Mouse (Mus musculus) granulocyte monocyte progenitor cell, adult 5-6 weeks (primary cell): ENCODE results near the gene Gadd45a. TPM values are rescaled to one million over a fixed set of nuclear protein-coding genes. Genes with fewer than 3 reads are reported as not detected.
"Not testable (repeated sequence)": the region's sequence is repeated elsewhere in the genome, so short reads cannot be mapped to it uniquely, and the experiment has no call there.

Experiments
- ATAC-seq: replicated peaks from 2 replicates; pipeline ENCODE4 v1.8.0; 2016; ENCODE audit warnings: mild to moderate bottlenecking, moderate TSS enrichment, inconsistent platforms; ENCODE audit not compliant: poor library complexity, severe bottlenecking
- total RNA-seq, 2 experiments: library from RNA; stranded (forward) in 1 of 2; stranded (reverse) in 1 of 2; fragments of 200-712, 200-1000 nt in 1 of 2; fragments of >200 nt in 1 of 2; fragmentation: Nextera tagmentation in 1 of 2; gene quantifications; 2 replicates each; pipeline ENCODE4 v1.2.3; 2014 to 2017

Gene Gadd45a
- total RNA-seq, 2 experiments from 2014 or later = 6.2 to 66.5 TPM

- peak; percentile 44 for ATAC-seq
Measured at GRCm38 (mm10) chr6:67048880-67049694, 11.8 kb upstream of the Gadd45a start.

- ATAC-seq = no peak
Measured at GRCm38 (mm10) chr6:67048052-67048691, 10.9 kb upstream of the Gadd45a start.

- ATAC-seq = peak; percentile 25; the same call in 1 of the 2 replicates
Measured at GRCm38 (mm10) chr6:67046937-67047336, 9.7 kb upstream of the Gadd45a start.

GRCm38 (mm10) chr6:67045424-67045823 is 8.2 kb upstream of the Gadd45a start:
- no peak for ATAC-seq

- no peak for ATAC-seq
Measured at GRCm38 (mm10) chr6:67040904-67041410, 3.7 kb upstream of the Gadd45a start.

DNA sequence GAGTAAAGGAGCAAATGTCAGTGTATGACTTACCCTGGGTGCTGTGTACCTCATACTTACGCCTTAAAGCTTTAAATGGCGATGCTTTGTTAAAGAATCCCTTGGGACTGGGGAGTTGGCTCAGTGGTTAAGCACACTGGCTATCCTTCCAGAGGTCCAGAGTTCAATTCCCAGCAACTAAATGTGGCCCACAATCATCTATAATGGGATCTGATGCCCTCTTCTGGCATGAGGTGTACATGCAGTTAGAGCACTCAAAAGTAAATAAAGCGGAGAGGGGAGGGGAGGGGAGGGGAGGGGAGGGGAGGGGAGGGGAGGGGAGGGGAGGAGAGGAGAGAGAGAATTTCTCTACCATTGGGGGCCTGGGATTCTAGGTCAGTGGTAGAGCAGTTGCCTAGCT is 1.7 kb upstream of the Gadd45a start:
- no peak for ATAC-seq

GRCm38 (mm10) chr6:67036356-67036811 is 873 bp downstream of the Gadd45a start:
- ATAC-seq = peak; percentile 54

DNA sequence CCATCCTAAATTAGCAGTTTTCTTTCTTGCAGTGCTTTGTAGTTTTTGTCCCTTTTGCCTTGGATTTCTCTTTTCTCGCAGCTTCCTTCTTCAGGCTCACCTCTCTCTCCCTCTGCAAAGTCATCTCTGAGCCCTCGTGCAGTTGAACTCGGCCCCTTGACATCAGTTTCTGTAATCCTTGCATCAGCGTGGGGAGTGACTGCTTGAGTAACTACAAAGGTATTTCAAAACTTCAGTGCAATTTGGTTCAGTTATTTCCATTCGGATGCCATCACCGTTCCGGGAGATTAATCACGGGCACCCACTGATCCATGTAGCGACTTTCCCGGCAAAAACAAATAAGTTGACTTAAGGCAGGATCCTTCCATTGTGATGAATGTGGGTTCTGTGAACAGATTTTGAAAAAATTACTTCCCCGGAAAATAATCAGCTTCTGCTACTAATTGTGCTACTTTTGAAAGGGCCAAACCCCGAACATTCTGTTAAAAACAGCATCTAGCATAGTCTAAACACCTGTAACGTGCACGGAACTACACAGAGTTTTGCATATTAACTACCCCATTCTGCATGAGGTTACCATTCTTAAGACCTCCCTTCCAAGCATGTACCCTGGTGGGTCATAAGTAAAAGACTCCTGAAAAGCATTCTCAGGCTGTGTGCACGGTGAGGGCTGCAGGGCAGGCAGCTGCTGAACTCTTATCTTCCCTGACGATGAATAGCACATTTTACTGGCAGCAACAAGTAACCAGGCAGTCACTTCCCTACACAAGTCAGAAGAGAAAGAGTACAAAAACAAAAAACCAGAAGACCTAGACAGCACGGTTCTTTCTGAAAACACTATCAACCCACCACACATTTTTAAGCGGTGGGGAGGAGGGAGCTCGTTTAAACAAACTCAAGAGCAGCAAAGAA is 1.6 kb downstream of the Gadd45a start:
- ATAC-seq = peak; percentile 36

- ATAC-seq = 0 out of 2 replicates have a peak, but pooled peaks have one; percentile 4
Measured at GRCm38 (mm10) chr6:67034331-67035130, 2.7 kb downstream of the Gadd45a start.

- ATAC-seq = no peak
Measured at GRCm38 (mm10) chr6:67033604-67034003, 3.7 kb downstream of the Gadd45a start.

DNA sequence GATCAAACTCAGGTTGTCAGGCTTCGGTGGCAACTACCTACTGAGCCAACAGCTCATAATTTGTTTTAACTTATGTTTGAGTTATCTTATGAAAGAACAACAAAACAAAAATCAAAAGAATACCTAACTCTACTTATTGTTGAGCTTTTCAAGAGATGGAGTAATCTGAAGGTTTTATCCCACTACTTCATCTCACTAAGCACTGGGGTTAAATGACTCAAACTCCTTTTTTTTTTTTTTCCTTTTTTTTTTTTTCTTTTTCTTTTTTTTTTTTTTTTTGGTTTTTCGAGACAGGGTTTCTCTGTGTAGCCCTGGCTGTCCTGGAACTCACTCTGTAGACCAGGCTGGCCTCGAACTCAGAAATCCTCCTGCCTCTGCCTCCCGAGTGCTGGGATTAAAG is 4.3 kb downstream of the Gadd45a start:
- ATAC-seq = not testable (repeated sequence)

DNA sequence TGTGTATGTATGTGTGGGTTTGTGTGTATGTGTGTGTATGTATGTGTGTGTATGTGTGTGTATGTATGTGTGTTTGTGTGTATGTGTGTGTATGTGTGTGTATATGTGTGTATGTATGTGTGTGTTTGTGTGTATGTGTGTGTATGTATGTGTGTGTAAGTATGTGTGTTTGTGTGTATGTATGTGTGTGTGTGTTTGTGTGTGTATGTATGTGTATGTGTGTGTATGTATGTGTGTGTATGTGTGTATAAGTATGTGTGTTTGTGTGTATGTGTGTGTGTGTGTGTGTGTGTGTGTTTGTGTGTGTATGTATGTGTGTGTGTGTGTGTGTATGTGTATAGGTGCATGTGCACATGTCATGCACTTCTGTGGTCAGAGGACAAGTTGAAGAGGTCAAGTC is 4.7 kb downstream of the Gadd45a start:
- ATAC-seq = not testable (repeated sequence)

- no peak for ATAC-seq
Measured at GRCm38 (mm10) chr6:67030846-67031245, 6.4 kb downstream of the Gadd45a start.

DNA sequence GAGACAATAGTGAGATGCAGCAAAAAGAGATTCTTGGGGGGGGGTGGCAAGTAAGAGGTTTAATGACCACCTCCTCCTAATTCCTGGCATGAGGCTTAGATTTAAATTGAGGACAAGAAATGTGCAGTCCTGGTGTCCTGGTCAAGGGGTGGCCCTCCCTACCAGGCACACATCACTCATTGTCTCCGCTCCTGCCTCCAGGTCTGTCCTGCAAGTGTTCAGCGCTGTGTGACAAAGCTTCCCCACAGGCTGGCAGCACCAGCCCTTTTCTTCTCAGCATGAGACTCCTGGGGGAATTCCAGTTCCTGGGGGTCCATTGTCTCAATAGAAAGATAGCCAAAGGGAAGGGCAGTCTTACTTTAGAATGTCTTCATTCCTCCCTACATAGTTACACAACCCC is 6.8 kb downstream of the Gadd45a start:
- no peak for ATAC-seq

DNA sequence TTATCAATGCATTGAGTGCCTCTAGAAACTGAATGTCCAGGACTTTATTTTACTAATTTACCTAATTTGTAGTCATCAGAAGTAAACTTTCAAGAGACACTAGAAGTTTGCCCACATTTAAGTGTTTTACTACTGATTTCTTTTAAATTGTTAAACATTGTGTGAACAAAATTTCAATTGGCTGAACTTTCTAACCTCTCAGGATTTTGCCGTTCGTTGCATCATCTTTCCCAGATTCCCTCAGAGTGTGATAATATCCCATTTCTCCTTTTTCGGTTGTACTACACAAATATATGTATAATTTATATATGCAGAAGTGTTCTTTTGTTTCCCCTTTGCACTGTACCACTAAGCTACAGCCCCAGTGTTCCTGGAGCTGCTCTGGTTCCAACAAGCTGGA is 7.3 kb downstream of the Gadd45a start:
- ATAC-seq = 0 out of 2 replicates have a peak, but pooled peaks have one; percentile 4

GRCm38 (mm10) chr6:67029312-67029950 is 7.8 kb downstream of the Gadd45a start:
- ATAC-seq = peak; percentile 23

DNA sequence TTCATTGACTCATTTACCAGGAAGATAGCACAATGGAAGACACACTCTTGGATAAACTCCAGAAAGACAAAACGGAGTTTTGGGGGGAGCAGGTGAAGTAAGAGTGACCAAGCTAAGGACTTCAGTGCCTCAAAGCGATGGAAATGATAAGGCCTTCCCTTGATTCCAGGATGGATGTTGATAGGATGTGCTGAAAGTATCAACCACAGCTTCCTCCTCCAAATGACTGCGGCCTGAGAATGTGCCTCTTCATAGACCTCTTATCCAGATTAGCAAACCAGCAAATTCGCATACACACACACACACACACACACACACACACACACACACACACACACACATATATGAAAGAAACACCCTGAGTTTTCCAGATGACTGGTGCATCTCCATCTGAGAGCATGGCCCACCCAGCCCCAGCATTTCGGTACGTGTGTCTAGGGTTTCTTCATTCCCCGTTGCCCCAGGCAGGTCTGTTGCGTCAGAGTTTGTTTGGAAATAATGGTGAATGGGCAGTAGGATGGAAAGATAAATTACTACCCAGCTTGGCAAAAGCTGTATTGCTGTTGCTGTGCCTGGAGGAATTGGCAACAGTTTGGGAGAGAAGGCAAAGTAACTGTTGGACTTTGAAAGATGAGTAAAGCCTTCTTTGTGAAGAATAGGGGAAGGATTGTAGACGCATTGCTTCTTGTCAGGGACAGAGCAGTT is 9.7 kb downstream of the Gadd45a start:
- ATAC-seq = peak; percentile 83

GRCm38 (mm10) chr6:67026661-67027060 is 10.6 kb downstream of the Gadd45a start:
- no peak for ATAC-seq
